Mouse (Mus musculus): ENCODE results near the gene Zfp185.
"Not testable (repeated sequence)": the region's sequence is repeated elsewhere in the genome, so short reads cannot be mapped to it uniquely, and the experiment has no call there.

Gene Zfp185

DNA sequence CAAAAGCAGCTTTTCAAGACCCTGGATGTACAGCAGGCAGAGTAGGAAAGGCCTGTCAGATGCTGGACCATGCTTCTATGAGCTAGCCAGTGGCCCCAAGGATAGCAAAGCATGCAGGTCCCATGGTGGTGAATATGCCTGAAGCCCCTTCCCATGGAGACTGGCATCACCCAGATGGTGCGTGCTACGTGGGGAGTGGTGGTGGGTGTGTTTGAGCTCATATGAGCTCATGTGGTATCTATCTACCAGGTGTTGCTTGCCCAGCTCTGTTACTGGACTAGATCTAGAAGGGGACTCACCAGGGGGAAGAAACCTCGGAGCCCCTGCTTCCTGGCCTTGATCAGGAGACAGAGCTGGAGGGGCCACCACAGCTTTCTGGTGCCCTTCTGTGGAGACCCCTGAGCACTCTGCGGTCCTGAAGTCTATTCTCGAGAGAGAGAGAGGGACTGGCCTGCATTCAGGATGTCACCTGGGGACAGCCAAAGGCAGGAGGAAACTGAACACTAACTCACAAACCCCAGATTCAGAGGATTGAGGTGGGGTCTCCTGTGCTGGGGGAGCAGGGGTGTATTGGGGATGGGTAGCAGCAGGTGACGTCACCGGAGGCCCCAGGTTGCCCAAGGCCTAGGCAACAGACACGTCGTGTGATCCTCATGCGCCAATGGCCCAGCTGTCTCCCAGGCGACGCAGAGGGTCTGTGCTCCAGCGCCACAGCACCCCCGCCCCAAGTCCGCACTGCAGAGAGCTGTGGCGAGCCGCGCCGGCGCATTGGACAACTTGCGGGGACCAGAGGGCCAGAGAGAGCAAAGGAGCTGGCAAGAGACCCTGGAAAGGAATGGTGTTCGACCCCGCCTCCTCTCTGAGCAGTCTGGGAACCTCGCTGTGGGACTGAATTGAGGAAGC lies 76.6 kb downstream of the Zfp185 start:
- DNase-seq: peak; percentile 4

- no peak for DNase-seq
These were observed 77.3 kb downstream of the Zfp185 start, which contains the start of gene Pnma3 for GRCm38 (mm10) chrX:73064415-73064793. TSS of gene Pnma3 (plus strand) at chrX:73064787.

DNA sequence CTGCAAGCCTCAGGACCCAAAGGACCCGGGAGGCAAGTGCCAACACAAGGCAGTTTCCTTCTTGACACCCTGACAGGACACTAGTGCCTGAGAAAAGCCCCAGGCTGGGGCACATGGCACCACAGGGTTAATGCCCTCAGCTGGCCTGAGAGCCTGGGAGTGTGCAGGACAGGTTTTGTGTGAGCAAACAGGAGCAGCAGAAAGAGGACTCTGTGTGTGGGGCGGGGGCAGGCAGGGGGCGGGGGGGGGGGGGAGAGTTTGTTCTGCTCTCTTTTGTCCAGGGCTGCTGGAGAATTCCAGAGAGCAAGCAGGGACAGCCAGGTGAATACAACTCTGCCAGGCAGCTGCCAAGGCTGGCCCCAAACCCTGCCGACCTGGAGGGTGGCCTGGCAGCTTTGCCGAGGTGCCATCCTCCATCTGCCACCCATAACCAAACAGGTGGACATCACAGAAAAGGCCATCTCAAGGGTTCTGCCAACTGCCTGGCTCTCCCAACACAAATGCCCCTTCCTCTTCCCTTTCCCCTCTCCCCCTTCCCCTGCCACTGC lies 79.7 kb downstream of the Zfp185 start:
- not testable (repeated sequence) for DNase-seq

All from liver (tissue).